Mouse (Mus musculus) ES-Bruce4 (cell line): Measurements from ENCODE around the gene Pnpla2. TPM values are rescaled to one million over a fixed set of nuclear protein-coding genes. Genes with fewer than 3 reads are reported as not detected.

Source experiments
- H3K27ac ChIP-seq: 2 replicates; pipeline ENCODE4 v1.5.1; 2012; ENCODE audit warnings: low read length, inconsistent platforms; ENCODE audit not compliant: insufficient read depth
- H3K27me3 ChIP-seq: 2 replicates; pipeline ENCODE4 v1.6.1; 2012; ENCODE audit warnings: mild to moderate bottlenecking, low read length, inconsistent platforms; ENCODE audit not compliant: control insufficient read depth, poor library complexity, insufficient read depth, severe bottlenecking
- H3K36me3 ChIP-seq: 2 replicates; pipeline ENCODE4 v1.6.1; 2012; ENCODE audit warnings: inconsistent platforms, mild to moderate bottlenecking, low read length, moderate library complexity; ENCODE audit not compliant: control insufficient read depth, poor library complexity, insufficient read depth, severe bottlenecking
- H3K4me1 ChIP-seq: one replicate; pipeline ENCODE4 v1.8.1; 2011; ENCODE audit warnings: low read length; ENCODE audit not compliant: control insufficient read depth, insufficient read depth
- H3K4me3 ChIP-seq: 2 replicates; pipeline ENCODE4 v1.5.1; 2011; ENCODE audit warnings: low read depth, mild to moderate bottlenecking, low read length
- H3K9ac ChIP-seq: 2 replicates; pipeline ENCODE4 v1.6.1; 2012; ENCODE audit warnings: low read depth, mild to moderate bottlenecking, inconsistent platforms; ENCODE audit not compliant: poor library complexity, severe bottlenecking
- H3K9me3 ChIP-seq: replicated peaks from 2 replicates; pipeline ENCODE4 v1.6.1; 2012; ENCODE audit warnings: mild to moderate bottlenecking, low read length, inconsistent platforms; ENCODE audit not compliant: control insufficient read depth, poor library complexity, insufficient read depth, severe bottlenecking
- CTCF ChIP-seq: IDR thresholded peaks from one replicate; pipeline ENCODE4 v1.8.1; 2011; ENCODE audit warnings: low read depth, low read length
- EP300 ChIP-seq: IDR thresholded peaks from 2 replicates; pipeline ENCODE4 v1.6.1; 2011; ENCODE audit warnings: low read depth, low read length; ENCODE audit not compliant: insufficient read depth
- POLR2A ChIP-seq: IDR thresholded peaks from one replicate; pipeline ENCODE4 v1.8.1; 2011; ENCODE audit warnings: low read length; ENCODE audit not compliant: insufficient read depth
- polyA plus RNA-seq: library from polyadenylated mRNA; stranded (reverse); fragments of >200 nt; gene quantifications from 2 replicates; pipeline ENCODE4 v1.2.4, GENCODE M21; 2011; ENCODE audit warnings: low read depth; ENCODE audit not compliant: missing spikeins, insufficient read depth, insufficient read length

Gene Pnpla2
- polyA plus RNA-seq, 1 experiment: 33.3 TPM

GRCm38 (mm10) chr7:141472226-141472625 is 17.2 kb downstream of the Pnpla2 start:
- Histone ChIP-seq H3K36me3 (peaks cover 22% of the 10 kb centered on the region), H3K27me3 (no peaks in the 10 kb centered on the region), H3K4me3 (no peak overlapping the region), H3K27ac (no peak overlapping the region), H3K4me1 (no peaks in the 10 kb centered on the region), H3K9ac (no peak overlapping the region), H3K9me3 (no peaks in the 10 kb centered on the region)
- TF ChIP-seq CTCF: no peak
- TF ChIP-seq POLR2A: no peak
- no peak for TF ChIP-seq EP300

- no peak overlapping the region for H3K4me3 ChIP-seq
- no peak overlapping the region for H3K27ac ChIP-seq
- H3K36me3 ChIP-seq: peaks cover 22% of the 10 kb centered on the region
- H3K9ac ChIP-seq: no peak overlapping the region
- no peaks in the 10 kb centered on the region for H3K9me3 ChIP-seq
- no peaks in the 10 kb centered on the region for H3K4me1 ChIP-seq
- no peak for TF ChIP-seq CTCF
- no peaks in the 10 kb centered on the region for H3K27me3 ChIP-seq
Measured at GRCm38 (mm10) chr7:141472763-141473162, 17.8 kb downstream of the Pnpla2 start.

GRCm38 (mm10) chr7:141474160-141474559 is 19.2 kb downstream of the Pnpla2 start:
- no peak for TF ChIP-seq EP300
- no peak for TF ChIP-seq CTCF
- Histone ChIP-seq H3K36me3 (peaks cover 22% of the 10 kb centered on the region), H3K4me1 (no peaks in the 10 kb centered on the region), H3K27me3 (no peaks in the 10 kb centered on the region), H3K9me3 (no peaks in the 10 kb centered on the region), H3K4me3 (peak overlapping the region; percentile 98), H3K27ac (no peak overlapping the region), H3K9ac (peak overlapping the region; percentile 92)

- peak within 1 kb of the TSS; percentile 98 for H3K4me3 ChIP-seq
- H3K4me1 ChIP-seq: no peaks in the 10 kb centered on the region
- no peak within 1 kb of the TSS for H3K27ac ChIP-seq
- TF ChIP-seq POLR2A (peak; percentile 40), EP300 (0 out of 2 replicates have a peak, but pooled peaks have one; percentile 12), CTCF (no peak)
- peaks cover 22% of the 10 kb centered on the region for H3K36me3 ChIP-seq
- H3K9ac ChIP-seq: peak within 1 kb of the TSS; percentile 92
- no peaks in the 10 kb centered on the region for H3K27me3 ChIP-seq
- no peaks in the 10 kb centered on the region for H3K9me3 ChIP-seq
Measured at GRCm38 (mm10) chr7:141475011-141475804, 20.2 kb downstream of the Pnpla2 start, which contains the start of the genes Polr2l and Tspan4. Polr2l (minus strand) TSS chr7:141475132. Tspan4 (plus strand) TSS chr7:141475240.

- Histone ChIP-seq H3K27ac (no peak overlapping the region), H3K4me1 (no peaks in the 10 kb centered on the region), H3K9me3 (no peaks in the 10 kb centered on the region), H3K9ac (peak overlapping the region; percentile 92), H3K36me3 (peaks cover 18% of the 10 kb centered on the region), H3K27me3 (no peaks in the 10 kb centered on the region), H3K4me3 (peak overlapping the region; percentile 98)
- TF ChIP-seq EP300 (no peak), POLR2A (no peak), CTCF (no peak)
Measured at GRCm38 (mm10) chr7:141475805-141476158, 20.8 kb downstream of the Pnpla2 start.

- no peaks in the 10 kb centered on the region for H3K27me3 ChIP-seq
- peak overlapping the region; percentile 98 for H3K4me3 ChIP-seq
- H3K36me3 ChIP-seq: peaks cover 12% of the 10 kb centered on the region; the same call in 1 of the 2 replicates
- no peaks in the 10 kb centered on the region for H3K9me3 ChIP-seq
- H3K27ac ChIP-seq: no peak overlapping the region
- H3K9ac ChIP-seq: peak overlapping the region; percentile 92
- no peaks in the 10 kb centered on the region for H3K4me1 ChIP-seq
- TF ChIP-seq POLR2A (no peak), EP300 (peak; percentile 60; the same call in 1 of the 2 replicates)
Measured at GRCm38 (mm10) chr7:141476226-141476980, 21.4 kb downstream of the Pnpla2 start.
